Mouse (Mus musculus) kidney, adult 9 months (tissue): ENCODE results near the gene Cyb561d1.

Source experiments
- DNase-seq: peaks from one replicate; pipeline ENCODE4 v3.0.0; 2022

Cyb561d1 gene

GRCm38 (mm10) chr3:108165532-108166315 is 35.3 kb downstream of the Cyb561d1 start:
- no peak for DNase-seq

- DNase-seq, result peak; percentile 83
Measured at GRCm38 (mm10) chr3:108164807-108165206, 36.2 kb downstream of the Cyb561d1 start.

- DNase-seq, result no peak
Measured at GRCm38 (mm10) chr3:108164091-108164490, 36.9 kb downstream of the Cyb561d1 start.

GRCm38 (mm10) chr3:108158383-108159037 is 42.5 kb downstream of the Cyb561d1 start:
- DNase-seq, result no peak

- DNase-seq, result no peak
Measured at GRCm38 (mm10) chr3:108154656-108155055, 46.4 kb downstream of the Cyb561d1 start, which contains the start of gene Gpr61. Gene Gpr61, minus strand, starts transcription at chr3:108154882.

- no peak for DNase-seq
Measured at GRCm38 (mm10) chr3:108152290-108152689, 48.7 kb downstream of the Cyb561d1 start.

GRCm38 (mm10) chr3:108147386-108148235 is 53.4 kb downstream of the Cyb561d1 start:
- DNase-seq, result peak; percentile 94

GRCm38 (mm10) chr3:108146671-108147070 is 54.3 kb downstream of the Cyb561d1 start:
- no peak for DNase-seq
